15 mouse cellular contexts compared by ENCODE assay signal in genomic region chr2:165512426-165512825, GRCm38 (mm10). TPM values are rescaled to one million over a fixed set of nuclear protein-coding genes. Genes with fewer than 3 reads are reported as not detected.
DNase-seq lines count a peak whose midpoint lies in the region; ATAC-seq lines count a peak whose summit lies in the region.
"Had no signal": no experiment of that assay in that cellular context is flagged by ENCODE, and none has a peak within 500 bp of the region (broad histone marks: within the 10 kb centered on the region; RNA-seq: fewer than 3 reads in every experiment).

No protein-coding gene starts in this region.

- ATAC-seq in embryonic facial prominence, embryonic 12.5 days (ENCODE audit: insufficient number of reproducible peaks, insufficient read depth, low FRiP score, low TSS enrichment) = no peak
- ATAC-seq in kidney, embryonic 16.5 days (ENCODE audit: low FRiP score, low TSS enrichment) = peak; percentile 70
- peak; percentile 42; the same call in 1 of the 2 replicates for ATAC-seq in neural tube, embryonic 13.5 days (ENCODE audit: low read depth)

- no peak overlapping the region for H3K9ac ChIP-seq in embryonic facial prominence, embryonic 12.5 days
- H3K9ac ChIP-seq in kidney, embryonic 16.5 days (replicated peaks; ENCODE audit: low read length) = no peak overlapping the region
- no peak overlapping the region for H3K9ac ChIP-seq in neural tube, embryonic 13.5 days
- H3K9ac ChIP-seq: liver, embryonic 14.5 days; stomach, embryonic 15.5 days had no signal

- no peak for DNase-seq in embryonic facial prominence, embryonic 10.5 days (ENCODE audit: low spot score)
- DNase-seq in kidney, adult 11 months = no peak
- peak; percentile 41 for DNase-seq in retina, postnatal 1 day
- DNase-seq in retina, embryonic 14.5 days (ENCODE audit: low spot score) = no peak
- no peak for DNase-seq in spleen, postnatal 14 days (ENCODE audit: low spot score in 2 of 2)
- DNase-seq: cerebellum, adult 9-10 months; layer of hippocampus, adult 9-11 months; thymus, postnatal 14 days had no signal

- H3K4me1 ChIP-seq in embryonic facial prominence, embryonic 12.5 days = peaks cover 14% of the 10 kb centered on the region
- H3K4me1 ChIP-seq in embryonic facial prominence, embryonic 10.5 days = peaks cover 42% of the 10 kb centered on the region
- H3K4me1 ChIP-seq in kidney, embryonic 16.5 days (ENCODE audit: insufficient read depth, low read length) = peaks cover 28% of the 10 kb centered on the region
- peaks cover 33% of the 10 kb centered on the region for H3K4me1 ChIP-seq in neural tube, embryonic 13.5 days (replicated peaks)

- 32% methylated on average over 7 of the region's 7 CpGs for WGBS in embryonic facial prominence, embryonic 12.5 days
- 57% methylated on average over 7 of the region's 7 CpGs for WGBS in embryonic facial prominence, embryonic 10.5 days
- WGBS in kidney, embryonic 16.5 days = 7% methylated on average over 7 of the region's 7 CpGs
- 19% methylated on average over 7 of the region's 7 CpGs for WGBS in neural tube, embryonic 13.5 days

- H3K9me3 ChIP-seq in embryonic facial prominence, embryonic 12.5 days = no peaks in the 10 kb centered on the region
- no peaks in the 10 kb centered on the region for H3K9me3 ChIP-seq in embryonic facial prominence, embryonic 10.5 days
- no peaks in the 10 kb centered on the region for H3K9me3 ChIP-seq in kidney, embryonic 16.5 days (ENCODE audit: low read length)
- no peaks in the 10 kb centered on the region for H3K9me3 ChIP-seq in neural tube, embryonic 13.5 days
- H3K9me3 ChIP-seq: stomach, embryonic 15.5 days had no signal

- no peak overlapping the region for H3K4me2 ChIP-seq in embryonic facial prominence, embryonic 12.5 days (replicated peaks)
- 0 out of 2 replicates have a peak overlapping the region, but pooled peaks have one; percentile 1 for H3K4me2 ChIP-seq in kidney, embryonic 16.5 days (replicated peaks; ENCODE audit: low read depth, low read length)
- peak overlapping the region; percentile 16; the same call in 1 of the 2 replicates for H3K4me2 ChIP-seq in neural tube, embryonic 13.5 days
- H3K4me2 ChIP-seq: midbrain, embryonic 11.5 days; stomach, embryonic 15.5 days had no signal

- no peaks in the 10 kb centered on the region for H3K27me3 ChIP-seq in embryonic facial prominence, embryonic 12.5 days
- 0 out of 2 replicates have a peak, but pooled peaks cover 4% of the 10 kb centered on the region for H3K27me3 ChIP-seq in embryonic facial prominence, embryonic 10.5 days (replicated peaks; ENCODE audit: low read depth, poor library complexity, severe bottlenecking)
- no peaks in the 10 kb centered on the region for H3K27me3 ChIP-seq in kidney, embryonic 16.5 days (ENCODE audit: insufficient read depth, low read length)
- H3K27me3 ChIP-seq in neural tube, embryonic 13.5 days = no peaks in the 10 kb centered on the region; the same call in 1 of the 2 replicates
- H3K27me3 ChIP-seq: stomach, embryonic 15.5 days had no signal

- H3K36me3 ChIP-seq in embryonic facial prominence, embryonic 12.5 days = peaks cover 18% of the 10 kb centered on the region
- H3K36me3 ChIP-seq in embryonic facial prominence, embryonic 10.5 days (replicated peaks) = no peaks in the 10 kb centered on the region; the same call in 1 of the 2 replicates
- no peaks in the 10 kb centered on the region for H3K36me3 ChIP-seq in kidney, embryonic 16.5 days (ENCODE audit: insufficient read depth, low read length)
- no peaks in the 10 kb centered on the region for H3K36me3 ChIP-seq in neural tube, embryonic 13.5 days

- no peak overlapping the region for H3K4me3 ChIP-seq in embryonic facial prominence, embryonic 12.5 days
- no peak overlapping the region for H3K4me3 ChIP-seq in embryonic facial prominence, embryonic 10.5 days
- H3K4me3 ChIP-seq in kidney, embryonic 16.5 days (ENCODE audit: low read length) = no peak overlapping the region
- H3K4me3 ChIP-seq in neural tube, embryonic 13.5 days = no peak overlapping the region
- H3K4me3 ChIP-seq: myocyte; stomach, embryonic 15.5 days had no signal

- H3K27ac ChIP-seq in embryonic facial prominence, embryonic 12.5 days = peak overlapping the region; percentile 36; the same call in 1 of the 2 replicates
- H3K27ac ChIP-seq in embryonic facial prominence, embryonic 10.5 days (replicated peaks) = no peak overlapping the region
- H3K27ac ChIP-seq in kidney, embryonic 16.5 days (ENCODE audit: low read length) = peak overlapping the region; percentile 46
- peak overlapping the region; percentile 34 for H3K27ac ChIP-seq in neural tube, embryonic 13.5 days (replicated peaks)
- H3K27ac ChIP-seq: liver, embryonic 14.5 days; stomach, embryonic 15.5 days had no signal

RNA-seq across cellular contexts. Expression of gene Slc2a10, which starts 8.8 kb away (rescaled TPM):
- polyA plus RNA-seq in embryonic facial prominence, embryonic 12.5 days (2016; fragmentation: Nextera tagmentation; extraction: Ambion mirVana) = 10.2 TPM in 2 replicates
- polyA plus RNA-seq in embryonic facial prominence, embryonic 10.5 days (2016; fragmentation: Nextera tagmentation; extraction: Ambion mirVana) = 3.9 and 5.5 TPM in 2 replicates
- 8.3 TPM in 2 replicates for polyA plus RNA-seq in kidney, embryonic 16.5 days (2015; fragmentation: Nextera tagmentation; extraction: Ambion mirVana)
- polyA plus RNA-seq in neural tube, embryonic 13.5 days (2015; fragmentation: Nextera tagmentation; extraction: Ambion mirVana) = 2.6 and 2.9 TPM in 2 replicates

RNA-seq across cellular contexts. Expression of gene Trp53rka, which starts 19.3 kb away (rescaled TPM):
- polyA plus RNA-seq in embryonic facial prominence, embryonic 12.5 days (2016; fragmentation: Nextera tagmentation; extraction: Ambion mirVana) = 54.0 and 54.3 TPM in 2 replicates
- 57.1 and 59.5 TPM in 2 replicates for polyA plus RNA-seq in embryonic facial prominence, embryonic 10.5 days (2016; fragmentation: Nextera tagmentation; extraction: Ambion mirVana)
- 37.7 and 38.9 TPM in 2 replicates for polyA plus RNA-seq in kidney, embryonic 16.5 days (2015; fragmentation: Nextera tagmentation; extraction: Ambion mirVana)
- 34.8 and 38.0 TPM in 2 replicates for polyA plus RNA-seq in neural tube, embryonic 13.5 days (2015; fragmentation: Nextera tagmentation; extraction: Ambion mirVana)

RNA-seq across cellular contexts. Expression of gene Slc13a3, which starts 39.4 kb away (rescaled TPM):
- 0.10 and 0.24 TPM in 2 replicates for polyA plus RNA-seq in embryonic facial prominence, embryonic 12.5 days (2016; fragmentation: Nextera tagmentation; extraction: Ambion mirVana)
- 0.40 and 0.44 TPM in 2 replicates for polyA plus RNA-seq in embryonic facial prominence, embryonic 10.5 days (2016; fragmentation: Nextera tagmentation; extraction: Ambion mirVana)
- polyA plus RNA-seq in kidney, embryonic 16.5 days (2015; fragmentation: Nextera tagmentation; extraction: Ambion mirVana) = 4.3 and 4.5 TPM in 2 replicates
- polyA plus RNA-seq in neural tube, embryonic 13.5 days (2015; fragmentation: Nextera tagmentation; extraction: Ambion mirVana) = 1.0 and 1.2 TPM in 2 replicates
